Mouse (Mus musculus): ENCODE data around the gene Pnpla5. TPM values are rescaled to one million over a fixed set of nuclear protein-coding genes. Genes with fewer than 3 reads are reported as not detected.

The Pnpla5 gene
- polyA plus RNA-seq, 1 experiment from 2014 or later, result not detected

- no peak overlapping the region for H3K9ac ChIP-seq
- H3K9me3 ChIP-seq, result no peaks in the 10 kb centered on the region
- no peak overlapping the region for H3K27ac ChIP-seq
- H3K27me3 ChIP-seq, result no peaks in the 10 kb centered on the region
- no peaks in the 10 kb centered on the region for H3K36me3 ChIP-seq
- ATAC-seq (ENCODE audit: insufficient number of reproducible peaks, insufficient read depth, low FRiP score, low TSS enrichment), result no peak
- H3K4me1 ChIP-seq, result peaks cover 6% of the 10 kb centered on the region; the same call in 1 of the 2 replicates
- H3K4me3 ChIP-seq, result no peak overlapping the region
- WGBS, result 25% methylated on average over 12 of the region's 12 CpGs
- no peak overlapping the region for H3K4me2 ChIP-seq (replicated peaks)
Measured at GRCm38 (mm10) chr15:84136473-84137415, 13.8 kb upstream of the Pnpla5 start.

- no peak overlapping the region for H3K9ac ChIP-seq
- peaks cover under 1% of the 10 kb centered on the region; the same call in 1 of the 2 replicates for H3K4me1 ChIP-seq
- H3K9me3 ChIP-seq, result no peaks in the 10 kb centered on the region
- ATAC-seq (ENCODE audit: insufficient number of reproducible peaks, insufficient read depth, low FRiP score, low TSS enrichment), result no peak
- no peaks in the 10 kb centered on the region for H3K27me3 ChIP-seq
- H3K4me3 ChIP-seq, result no peak overlapping the region
- no peak overlapping the region for H3K4me2 ChIP-seq (replicated peaks)
- 77% methylated on average over 5 of the region's 5 CpGs for WGBS
- H3K27ac ChIP-seq, result no peak overlapping the region
- H3K36me3 ChIP-seq, result no peaks in the 10 kb centered on the region
Measured at GRCm38 (mm10) chr15:84135472-84135871, 12.5 kb upstream of the Pnpla5 start.

- Histone ChIP-seq H3K9me3 (no peaks in the 10 kb centered on the region), H3K27me3 (no peaks in the 10 kb centered on the region), H3K4me3 (no peak overlapping the region), H3K27ac (no peak overlapping the region), H3K4me2 (replicated peaks) (no peak overlapping the region), H3K9ac (no peak overlapping the region), H3K36me3 (no peaks in the 10 kb centered on the region), H3K4me1 (no peaks in the 10 kb centered on the region)
- 65% methylated on average over 4 of the region's 4 CpGs for WGBS
- no peak for ATAC-seq (ENCODE audit: insufficient number of reproducible peaks, insufficient read depth, low FRiP score, low TSS enrichment)
Measured at GRCm38 (mm10) chr15:84133440-84133839, 10.5 kb upstream of the Pnpla5 start.

- WGBS, result 91% methylated on average over 7 of the region's 7 CpGs
- Histone ChIP-seq H3K4me2 (replicated peaks) (no peak overlapping the region), H3K9me3 (no peaks in the 10 kb centered on the region), H3K36me3 (no peaks in the 10 kb centered on the region), H3K27me3 (no peaks in the 10 kb centered on the region), H3K4me3 (no peak overlapping the region), H3K27ac (no peak overlapping the region), H3K9ac (no peak overlapping the region), H3K4me1 (no peaks in the 10 kb centered on the region)
- no peak for ATAC-seq (ENCODE audit: insufficient number of reproducible peaks, insufficient read depth, low FRiP score, low TSS enrichment)
Measured at GRCm38 (mm10) chr15:84131971-84132370, 9.0 kb upstream of the Pnpla5 start.

- Histone ChIP-seq H3K4me3 (no peak overlapping the region), H3K27me3 (no peaks in the 10 kb centered on the region), H3K4me2 (replicated peaks) (no peak overlapping the region), H3K4me1 (no peaks in the 10 kb centered on the region), H3K9me3 (no peaks in the 10 kb centered on the region), H3K9ac (no peak overlapping the region), H3K36me3 (no peaks in the 10 kb centered on the region), H3K27ac (no peak overlapping the region)
- no peak for ATAC-seq (ENCODE audit: insufficient number of reproducible peaks, insufficient read depth, low FRiP score, low TSS enrichment)
- WGBS, result 65% methylated on average over 16 of the region's 16 CpGs
Measured at GRCm38 (mm10) chr15:84131096-84131786, 8.3 kb upstream of the Pnpla5 start.

GRCm38 (mm10) chr15:84126871-84127270, 3.9 kb upstream of the Pnpla5 start:
- no peaks in the 10 kb centered on the region for H3K27me3 ChIP-seq
- no peaks in the 10 kb centered on the region for H3K4me1 ChIP-seq
- H3K36me3 ChIP-seq, result no peaks in the 10 kb centered on the region
- WGBS, result 33% methylated on average over 5 of the region's 5 CpGs
- H3K4me3 ChIP-seq, result no peak overlapping the region
- H3K27ac ChIP-seq, result no peak overlapping the region
- no peaks in the 10 kb centered on the region for H3K9me3 ChIP-seq
- H3K4me2 ChIP-seq (replicated peaks), result no peak overlapping the region
- ATAC-seq (ENCODE audit: insufficient number of reproducible peaks, insufficient read depth, low FRiP score, low TSS enrichment), result no peak
- no peak overlapping the region for H3K9ac ChIP-seq

- 69% methylated on average over 4 of the region's 4 CpGs for WGBS
- no peak overlapping the region for H3K4me2 ChIP-seq (replicated peaks)
- ATAC-seq (ENCODE audit: insufficient number of reproducible peaks, insufficient read depth, low FRiP score, low TSS enrichment), result no peak
Measured at GRCm38 (mm10) chr15:84126447-84126846, 3.5 kb upstream of the Pnpla5 start.

GRCm38 (mm10) chr15:84124086-84124485, 1.1 kb upstream of the Pnpla5 start:
- no peaks in the 10 kb centered on the region for H3K9me3 ChIP-seq
- WGBS, result 65% methylated on average over 7 of the region's 7 CpGs
- no peak overlapping the region for H3K27ac ChIP-seq
- peaks cover 3% of the 10 kb centered on the region; the same call in 1 of the 2 replicates for H3K27me3 ChIP-seq
- no peak for ATAC-seq (ENCODE audit: insufficient number of reproducible peaks, insufficient read depth, low FRiP score, low TSS enrichment)
- no peak overlapping the region for H3K4me3 ChIP-seq
- no peak overlapping the region for H3K4me2 ChIP-seq (replicated peaks)
- H3K36me3 ChIP-seq, result no peaks in the 10 kb centered on the region
- H3K9ac ChIP-seq, result no peak overlapping the region
- no peaks in the 10 kb centered on the region for H3K4me1 ChIP-seq

More at GRCm38 (mm10) chr15:84126447-84126846, 3.5 kb upstream of the Pnpla5 start:
- H3K36me3 ChIP-seq, result no peaks in the 10 kb centered on the region
- H3K27me3 ChIP-seq, result no peaks in the 10 kb centered on the region
- H3K9me3 ChIP-seq, result no peaks in the 10 kb centered on the region
- no peak overlapping the region for H3K9ac ChIP-seq
- H3K4me3 ChIP-seq, result no peak overlapping the region
- no peak overlapping the region for H3K27ac ChIP-seq
- H3K4me1 ChIP-seq, result no peaks in the 10 kb centered on the region

GRCm38 (mm10) chr15:84121036-84121435, 1.9 kb downstream of the Pnpla5 start:
- Histone ChIP-seq H3K4me2 (replicated peaks) (no peak overlapping the region), H3K9me3 (no peaks in the 10 kb centered on the region), H3K4me3 (no peak overlapping the region), H3K27ac (no peak overlapping the region), H3K4me1 (no peaks in the 10 kb centered on the region), H3K27me3 (peaks cover 6% of the 10 kb centered on the region; the same call in 1 of the 2 replicates), H3K9ac (no peak overlapping the region), H3K36me3 (no peaks in the 10 kb centered on the region)
- 80% methylated on average over 7 of the region's 7 CpGs for WGBS
- no peak for ATAC-seq (ENCODE audit: insufficient number of reproducible peaks, insufficient read depth, low FRiP score, low TSS enrichment)

GRCm38 (mm10) chr15:84120612-84121011, 2.4 kb downstream of the Pnpla5 start:
- H3K4me1 ChIP-seq, result no peaks in the 10 kb centered on the region
- no peaks in the 10 kb centered on the region for H3K9me3 ChIP-seq
- H3K27ac ChIP-seq, result no peak overlapping the region
- H3K4me2 ChIP-seq (replicated peaks), result no peak overlapping the region
- H3K27me3 ChIP-seq, result peaks cover 6% of the 10 kb centered on the region; the same call in 1 of the 2 replicates
- H3K4me3 ChIP-seq, result no peak overlapping the region
- H3K36me3 ChIP-seq, result no peaks in the 10 kb centered on the region
- no peak overlapping the region for H3K9ac ChIP-seq
- WGBS, result 24% methylated on average over 6 of the region's 6 CpGs
- no peak for ATAC-seq (ENCODE audit: insufficient number of reproducible peaks, insufficient read depth, low FRiP score, low TSS enrichment)

GRCm38 (mm10) chr15:84116466-84116865, 6.5 kb downstream of the Pnpla5 start:
- H3K4me1 ChIP-seq, result no peaks in the 10 kb centered on the region
- no peak overlapping the region for H3K4me2 ChIP-seq (replicated peaks)
- no peaks in the 10 kb centered on the region for H3K36me3 ChIP-seq
- 81% methylated on average over 1 of the region's 1 CpGs for WGBS
- H3K27me3 ChIP-seq, result peaks cover 6% of the 10 kb centered on the region; the same call in 1 of the 2 replicates
- H3K9me3 ChIP-seq, result no peaks in the 10 kb centered on the region
- H3K27ac ChIP-seq, result no peak overlapping the region
- no peak overlapping the region for H3K9ac ChIP-seq
- H3K4me3 ChIP-seq, result no peak overlapping the region
- ATAC-seq (ENCODE audit: insufficient number of reproducible peaks, insufficient read depth, low FRiP score, low TSS enrichment), result no peak

- H3K27me3 ChIP-seq, result peaks cover 6% of the 10 kb centered on the region; the same call in 1 of the 2 replicates
- no peak overlapping the region for H3K4me3 ChIP-seq
- no peak overlapping the region for H3K9ac ChIP-seq
- no peak for ATAC-seq (ENCODE audit: insufficient number of reproducible peaks, insufficient read depth, low FRiP score, low TSS enrichment)
- H3K36me3 ChIP-seq, result no peaks in the 10 kb centered on the region
- no peak overlapping the region for H3K4me2 ChIP-seq (replicated peaks)
- no peaks in the 10 kb centered on the region for H3K4me1 ChIP-seq
- no peak overlapping the region for H3K27ac ChIP-seq
- H3K9me3 ChIP-seq, result no peaks in the 10 kb centered on the region
- WGBS, result 55% methylated on average over 5 of the region's 5 CpGs
Measured at GRCm38 (mm10) chr15:84115727-84116126, 7.2 kb downstream of the Pnpla5 start.
